Mouse (Mus musculus): ENCODE measurements around the gene Sult3a1.

- no peak for TF ChIP-seq CTCF (IDR thresholded peaks at IDR 0.05; ENCODE audit: extremely low read depth, insufficient read depth, low read length)
- no peak for TF ChIP-seq POLR2A (IDR thresholded peaks at IDR 0.05; ENCODE audit: extremely low read depth, insufficient read depth, low read length)
These were observed 8.5 kb downstream of the Sult3a1 start for GRCm38 (mm10) chr10:33865994-33866393.
